In the genomic region with DNA sequence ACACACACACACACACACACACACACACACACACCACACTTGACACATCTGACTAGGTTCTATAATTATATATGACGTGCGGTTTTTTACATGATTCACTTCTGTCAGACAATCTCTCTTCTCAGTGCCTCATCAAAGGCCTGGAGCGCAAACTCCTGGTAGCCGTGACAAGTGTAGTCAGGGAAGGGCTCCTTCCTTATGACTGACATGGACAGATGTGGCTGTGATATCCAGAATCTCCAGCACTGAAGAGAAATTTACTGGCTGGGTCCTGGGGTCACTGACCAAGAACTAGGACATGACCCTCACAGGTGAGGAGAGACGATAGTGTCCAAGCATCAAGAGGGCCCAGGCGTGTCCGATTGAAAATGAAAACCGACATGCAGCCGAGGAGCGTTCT, we compare ENCODE assay signal across 35 mouse cellular contexts.
"Had no signal": no experiment of that assay in that cellular context is flagged by ENCODE, and none has a peak within 500 bp of the region (broad histone marks: within the 10 kb centered on the region; RNA-seq: fewer than 3 reads in every experiment).

No protein-coding gene starts in this region.

- H3K4me2 ChIP-seq: heart, embryonic 11.5 days; heart, embryonic 12.5 days; heart, embryonic 13.5 days; heart, embryonic 15.5 days; hindbrain, embryonic 12.5 days; hindbrain, embryonic 13.5 days; hindbrain, embryonic 14.5 days; hindbrain, embryonic 15.5 days; intestine, embryonic 15.5 days; kidney, embryonic 15.5 days had no signal

- ATAC-seq: hindbrain, embryonic 16.5 days; hindbrain, postnatal 0 days; inflammation-experienced regulatory T-cells, adult 6 months; intestine, embryonic 15.5 days; intestine, embryonic 16.5 days; intestine, postnatal 0 days had no signal

- H3K36me3 ChIP-seq: heart, embryonic 10.5 days; heart, embryonic 12.5 days; heart, embryonic 13.5 days; heart, embryonic 15.5 days; hindbrain, embryonic 12.5 days; hindbrain, embryonic 13.5 days; hindbrain, embryonic 15.5 days; intestine, embryonic 15.5 days; kidney, embryonic 15.5 days had no signal

- H3K9ac ChIP-seq: heart, embryonic 12.5 days; heart, embryonic 13.5 days; heart, embryonic 15.5 days; hindbrain, embryonic 12.5 days; hindbrain, embryonic 13.5 days; hindbrain, embryonic 14.5 days; hindbrain, embryonic 15.5 days; intestine, embryonic 15.5 days; kidney, embryonic 15.5 days had no signal

- H3K4me3 ChIP-seq: heart, embryonic 10.5 days; heart, embryonic 12.5 days; heart, embryonic 13.5 days; heart, embryonic 15.5 days; hindbrain, embryonic 10.5 days; hindbrain, embryonic 12.5 days; hindbrain, embryonic 13.5 days; hindbrain, embryonic 15.5 days; intestine, embryonic 15.5 days; kidney, embryonic 15.5 days; layer of hippocampus, adult 2 months had no signal

- H3K27me3 ChIP-seq: heart, embryonic 12.5 days; heart, embryonic 13.5 days; heart, embryonic 15.5 days; hindbrain, embryonic 12.5 days; hindbrain, embryonic 13.5 days; hindbrain, embryonic 15.5 days; intestine, embryonic 15.5 days; kidney, embryonic 15.5 days had no signal

- H3K4me1 ChIP-seq: heart, embryonic 10.5 days; heart, embryonic 13.5 days; heart, embryonic 15.5 days; hindbrain, embryonic 10.5 days; hindbrain, embryonic 12.5 days; intestine, embryonic 15.5 days; kidney, embryonic 15.5 days had no signal

- H3K27ac ChIP-seq: heart, embryonic 10.5 days; heart, embryonic 13.5 days; heart, embryonic 15.5 days; hindbrain, embryonic 10.5 days; hindbrain, embryonic 12.5 days; hindbrain, embryonic 14.5 days; hindbrain, embryonic 15.5 days; hindbrain, postnatal 0 days; intestine, embryonic 15.5 days; kidney, embryonic 15.5 days; kidney, postnatal 0 days; layer of hippocampus, adult 2 months had no signal

- DNase-seq: heart, postnatal 10 days; heart, postnatal 14 days; heart, postnatal 36 days; heart, postnatal 4 days; kidney, adult 11 months; kidney, adult 18-20 months; kidney, adult 2 months; kidney, adult 8-10 months; kidney, adult 9 months; kidney, postnatal 10 days; kidney, postnatal 14 days; kidney, postnatal 25 days; kidney, postnatal 36 days; kidney, postnatal 4 days; layer of hippocampus, adult 9-11 months; layer of hippocampus, postnatal 36 days had no signal

- H3K9me3 ChIP-seq: heart, embryonic 10.5 days; heart, embryonic 12.5 days; heart, embryonic 13.5 days; heart, embryonic 15.5 days; hindbrain, embryonic 10.5 days; hindbrain, embryonic 12.5 days; hindbrain, embryonic 13.5 days; hindbrain, embryonic 15.5 days; intestine, embryonic 15.5 days; kidney, embryonic 15.5 days had no signal
